Comparison of ENCODE assay signal across 26 mouse cellular contexts in the genomic region with DNA sequence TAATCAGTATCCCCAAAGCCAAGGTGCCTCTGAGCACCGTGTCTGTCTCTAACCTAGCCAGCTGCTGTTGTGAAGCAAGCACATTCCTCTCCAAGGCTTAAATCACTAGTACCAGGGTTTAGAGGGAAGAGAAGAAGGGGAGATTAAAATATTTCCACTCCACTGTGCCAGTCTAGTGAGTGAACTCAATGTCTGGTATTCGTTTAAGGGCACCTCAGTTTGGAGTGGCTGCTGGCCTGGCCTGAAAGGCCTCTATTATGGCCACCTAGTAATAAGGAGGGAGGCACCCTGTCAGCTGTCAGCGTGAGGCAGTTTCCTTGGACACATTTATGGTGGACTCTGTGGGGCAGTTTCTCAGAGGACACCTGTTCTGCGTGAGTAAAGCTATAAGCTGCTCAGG. TPM values are rescaled to one million over a fixed set of nuclear protein-coding genes. Genes with fewer than 3 reads are reported as not detected.
"Had no signal": no experiment of that assay in that cellular context is flagged by ENCODE, and none has a peak within 500 bp of the region (broad histone marks: within the 10 kb centered on the region; RNA-seq: fewer than 3 reads in every experiment).

No protein-coding gene starts in this region.

- H3K4me3 ChIP-seq: gastrocnemius, adult 2 months; heart, embryonic 10.5 days; heart, embryonic 12.5 days; hindbrain, embryonic 10.5 days; hindbrain, embryonic 12.5 days; intestine, embryonic 15.5 days; layer of hippocampus, adult 2 months; left cerebral cortex, adult 2 months; limb, embryonic 10.5 days; limb, embryonic 12.5 days had no signal

- H3K4me2 ChIP-seq: heart, embryonic 12.5 days; hindbrain, embryonic 12.5 days; hindbrain, embryonic 14.5 days; intestine, embryonic 15.5 days; limb, embryonic 12.5 days had no signal

- H3K9ac ChIP-seq: forebrain, postnatal 0 days; heart, embryonic 12.5 days; hindbrain, embryonic 12.5 days; hindbrain, embryonic 14.5 days; intestine, embryonic 15.5 days; limb, embryonic 12.5 days had no signal

- H3K36me3 ChIP-seq: heart, embryonic 10.5 days; heart, embryonic 12.5 days; hindbrain, embryonic 10.5 days; hindbrain, embryonic 12.5 days; intestine, embryonic 15.5 days; limb, embryonic 10.5 days; limb, embryonic 12.5 days had no signal

- ATAC-seq: forebrain, postnatal 0 days; hindbrain, embryonic 16.5 days; inflammation-experienced regulatory T-cells, adult 6 months; intestine, embryonic 15.5 days; intestine, postnatal 0 days had no signal

- H3K9me3 ChIP-seq: heart, embryonic 10.5 days; heart, embryonic 12.5 days; hindbrain, embryonic 10.5 days; hindbrain, embryonic 12.5 days; intestine, embryonic 15.5 days; limb, embryonic 10.5 days; limb, embryonic 12.5 days had no signal

- DNase-seq: forebrain, postnatal 0 days; gastrocnemius, adult 2 months; gastrocnemius, postnatal 10 days; gastrocnemius, postnatal 25 days; heart, postnatal 10 days; heart, postnatal 4 days; kidney, adult 18-20 months; kidney, adult 8-10 months; kidney, postnatal 10 days; kidney, postnatal 25 days; kidney, postnatal 4 days; liver had no signal

- H3K27ac ChIP-seq: gastrocnemius, adult 2 months; heart, embryonic 10.5 days; hindbrain, embryonic 10.5 days; hindbrain, embryonic 12.5 days; hindbrain, embryonic 14.5 days; intestine, embryonic 15.5 days; layer of hippocampus, adult 2 months; left cerebral cortex, adult 2 months; limb, embryonic 10.5 days; limb, embryonic 12.5 days had no signal

RNA-seq across cellular contexts. Expression of a gene that starts 4.5 kb away (rescaled TPM):
- total RNA-seq: granulocyte monocyte progenitor cell, adult 5-6 weeks had no signal
